Mouse (Mus musculus): Measurements from ENCODE around the gene Cd300a.
A peak's percentile ranks its signal among the peaks of the same experiment; 100 is the strongest.
"Not testable (repeated sequence)": the region's sequence is repeated elsewhere in the genome, so short reads cannot be mapped to it uniquely, and the experiment has no call there.

The Cd300a gene

GRCm38 (mm10) chr11:114867361-114868235, 22.2 kb upstream of the Cd300a start:
- no peak for DNase-seq

GRCm38 (mm10) chr11:114868280-114868679, 21.6 kb upstream of the Cd300a start:
- no peak for DNase-seq

- no peak for DNase-seq
Measured at GRCm38 (mm10) chr11:114869787-114870186, 20.1 kb upstream of the Cd300a start.

DNA sequence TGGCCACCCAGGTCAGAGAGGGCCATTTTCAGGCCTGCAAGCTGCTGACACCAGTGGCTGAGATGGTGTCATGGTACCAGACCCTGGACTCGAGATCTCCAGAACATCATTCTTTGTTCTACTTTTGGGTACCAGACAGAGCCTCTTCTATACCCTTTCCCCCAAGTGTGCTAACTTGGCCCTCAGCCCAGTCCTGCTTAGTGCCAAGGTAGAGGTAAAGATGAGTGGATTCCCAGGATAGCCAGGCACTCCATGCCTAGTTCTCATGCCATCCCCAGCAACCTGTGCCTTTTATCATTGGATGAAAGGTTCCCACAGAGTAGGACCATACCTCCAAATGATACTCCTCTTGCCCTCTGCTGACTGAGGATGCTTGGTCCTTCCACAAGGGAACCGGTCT, 18.3 kb upstream of the Cd300a start:
- DNase-seq = no peak

DNA sequence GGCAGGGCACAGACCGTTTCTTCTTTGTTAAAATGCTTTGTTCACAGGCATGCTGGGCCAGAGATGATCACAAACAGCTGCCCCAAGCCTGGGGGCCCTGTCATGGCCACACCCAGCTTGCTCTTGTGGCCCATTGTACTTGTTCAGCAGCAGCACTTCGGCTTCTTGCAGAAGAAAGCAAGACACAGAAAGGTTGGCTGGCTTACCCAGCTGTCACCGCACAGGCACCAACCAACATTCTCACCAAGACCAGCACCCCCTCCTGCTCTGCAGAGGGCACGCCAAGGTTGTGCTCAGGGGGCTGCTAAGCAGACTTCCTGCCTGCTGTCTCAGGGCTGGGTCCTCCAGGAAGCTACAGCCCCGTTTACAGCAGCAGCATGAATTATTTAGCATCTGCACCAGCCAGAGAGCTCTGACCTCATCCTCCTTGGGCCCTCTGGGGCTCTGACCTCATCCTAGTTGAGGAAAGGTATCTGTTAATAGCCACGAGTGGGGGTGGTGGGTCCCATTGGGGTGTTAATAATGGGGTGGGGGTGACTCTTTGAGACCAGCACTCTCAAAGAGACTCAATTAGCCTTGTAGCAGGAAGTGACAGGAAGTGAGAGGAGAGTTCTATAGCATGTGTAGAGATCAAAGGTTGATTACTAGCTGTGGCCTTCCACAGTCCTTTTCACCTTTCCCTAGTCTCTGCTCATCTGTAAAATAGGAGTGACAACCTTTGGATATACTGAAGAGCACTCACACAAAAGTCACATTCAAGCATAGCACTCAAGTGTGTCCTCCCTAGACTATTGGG, 16.6 kb upstream of the Cd300a start:
- DNase-seq = peak; percentile 60 to 71

- no peak for DNase-seq
Measured at GRCm38 (mm10) chr11:114874226-114875145, 15.4 kb upstream of the Cd300a start.

DNA sequence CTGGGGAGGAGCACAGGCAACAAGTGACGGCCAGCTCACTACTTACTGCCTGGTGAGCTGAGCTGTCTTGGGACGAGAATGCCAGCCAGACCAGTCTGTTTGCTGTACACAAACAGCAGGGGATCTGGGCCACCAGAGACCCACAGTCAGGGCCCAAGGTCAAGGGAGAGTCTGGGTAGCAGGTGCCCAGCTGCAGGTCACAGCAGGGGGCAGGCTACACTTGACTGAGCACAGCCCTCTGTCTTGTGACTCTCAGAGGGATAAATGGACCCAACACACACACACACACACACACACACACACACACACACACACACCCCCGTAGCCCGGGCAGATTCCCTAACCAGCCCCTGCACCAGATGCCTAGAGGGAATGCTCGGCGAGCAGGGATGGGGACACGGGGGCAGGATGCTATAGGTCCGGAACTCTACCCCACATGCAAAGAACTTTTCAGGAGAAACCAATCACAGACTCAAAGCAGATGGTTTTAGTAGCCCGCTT, 14.5 kb upstream of the Cd300a start:
- DNase-seq = no peak

DNA sequence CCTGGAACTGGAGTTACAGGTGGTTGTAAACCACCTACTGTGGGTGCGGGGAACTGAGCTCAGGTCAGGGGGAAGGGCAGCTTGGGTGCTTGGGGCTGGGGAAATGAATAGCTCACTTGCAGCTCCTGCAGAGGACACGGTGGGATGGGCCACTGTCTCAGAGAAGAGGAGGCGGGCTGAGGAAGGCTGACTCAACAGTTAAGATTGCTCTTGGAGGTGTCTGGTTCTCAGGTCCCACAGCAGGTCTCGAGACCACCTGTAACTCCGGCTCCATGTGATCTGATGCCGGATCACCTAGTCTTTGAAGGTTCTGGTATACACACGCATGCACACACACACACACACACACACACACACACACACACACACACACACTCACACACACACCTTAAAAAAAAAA, 13.7 kb upstream of the Cd300a start:
- no peak for DNase-seq

GRCm38 (mm10) chr11:114876621-114877020, 13.2 kb upstream of the Cd300a start:
- DNase-seq = no peak

DNA sequence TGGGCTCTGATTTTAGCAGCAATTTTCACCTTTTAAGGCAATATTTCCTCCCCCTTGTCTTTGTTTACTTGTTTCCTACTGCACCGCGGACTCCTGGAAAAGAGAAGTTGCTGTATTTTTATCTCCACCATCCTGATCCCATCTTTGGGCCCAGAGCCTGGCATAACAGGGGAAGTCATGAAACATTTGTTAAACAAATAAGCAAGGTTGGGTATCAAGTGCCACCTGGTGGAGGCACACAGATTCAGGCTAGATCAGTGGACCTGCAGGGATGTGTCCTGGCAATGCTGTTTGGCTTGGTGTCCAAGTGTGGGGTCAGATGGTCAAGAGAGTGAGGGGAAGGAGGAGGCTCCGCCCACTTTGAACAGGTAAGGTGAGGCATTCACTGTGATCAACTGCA, 12.7 kb upstream of the Cd300a start:
- DNase-seq = no peak

DNA sequence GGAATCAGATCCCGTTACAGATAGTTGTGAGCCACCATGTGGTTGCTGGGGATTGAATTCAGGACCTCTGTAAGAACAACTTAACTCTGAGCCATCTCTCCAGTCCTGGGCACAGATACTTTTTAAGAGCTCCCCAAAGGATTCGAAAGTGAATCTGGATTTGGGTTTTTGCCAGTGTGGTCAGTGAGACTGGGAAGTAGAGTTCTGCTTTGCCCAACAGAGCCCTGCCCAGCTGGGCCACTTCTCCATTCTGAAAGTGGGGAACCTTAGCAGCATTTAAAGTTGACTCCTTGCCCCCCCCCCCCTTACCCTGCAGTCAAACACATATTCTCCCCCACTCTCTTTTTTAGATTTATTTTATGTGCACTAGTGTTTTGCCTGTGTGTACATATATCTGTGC, 10.2 kb upstream of the Cd300a start:
- no peak for DNase-seq

DNA sequence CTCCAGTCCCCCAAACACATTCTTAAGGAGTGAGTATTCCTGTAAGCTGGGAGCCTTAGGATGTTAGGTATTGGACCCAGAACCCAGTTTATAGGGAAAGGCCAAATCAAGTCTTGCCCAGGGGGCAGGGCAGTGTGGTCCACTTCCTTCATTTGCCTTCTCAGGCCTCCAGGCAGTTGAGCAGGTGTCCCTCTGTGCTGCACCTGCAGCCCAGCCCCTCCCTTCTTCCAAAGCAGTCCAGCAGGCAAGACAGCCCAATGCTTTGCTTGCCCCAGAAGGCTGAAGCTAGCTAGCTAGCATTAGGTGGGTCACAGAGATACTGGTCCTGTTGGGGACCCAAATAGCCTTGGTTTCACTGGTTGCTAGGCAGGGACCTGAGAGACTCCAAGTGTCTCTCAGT, 9.7 kb upstream of the Cd300a start:
- no peak for DNase-seq

DNA sequence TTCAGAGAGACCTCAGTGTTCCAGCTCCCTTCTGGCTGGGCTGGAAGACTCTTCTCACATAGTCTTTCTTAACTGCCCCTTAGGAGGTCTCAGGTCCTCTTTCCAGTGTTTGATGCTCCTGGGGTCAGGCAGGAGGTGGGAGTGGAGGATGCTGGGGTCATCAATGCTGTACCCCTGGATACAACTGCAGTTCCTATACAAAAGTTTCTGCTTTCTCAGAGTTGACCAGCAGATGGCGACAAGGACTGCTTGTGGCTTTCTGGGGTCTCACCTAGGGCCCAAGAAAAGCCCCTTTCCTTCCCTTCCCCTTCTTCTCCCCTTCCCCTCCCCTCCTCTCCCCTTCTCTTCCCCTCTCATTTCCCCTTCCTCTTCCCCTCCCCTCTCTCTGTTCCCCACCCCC, 9.3 kb upstream of the Cd300a start:
- DNase-seq = no peak

DNA sequence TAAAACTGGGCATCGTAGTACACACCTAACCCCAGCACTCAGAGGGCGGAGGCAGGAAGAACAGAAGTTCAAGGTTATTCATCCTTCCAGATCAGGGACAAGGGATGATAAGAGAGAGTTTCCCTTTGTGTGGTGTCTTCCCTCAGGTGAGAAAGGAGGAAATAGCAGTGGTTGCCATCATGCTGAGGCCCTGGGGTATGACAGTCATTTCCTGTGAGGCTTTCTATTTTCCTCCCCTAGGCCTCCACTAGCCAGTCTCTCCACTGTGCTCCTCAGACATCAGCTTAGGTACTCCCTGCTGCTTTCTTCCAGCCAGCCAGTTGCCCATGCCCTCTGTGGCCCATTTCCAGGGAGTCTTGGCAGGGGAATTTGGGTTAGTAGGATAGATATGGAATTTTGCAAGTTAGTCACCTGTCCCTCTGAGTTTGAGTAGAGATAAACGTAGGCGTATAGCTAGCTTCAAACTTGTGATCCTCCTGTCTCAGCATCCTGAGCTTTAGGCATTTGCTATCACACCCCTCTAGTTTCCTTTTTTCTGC, 6.5 kb upstream of the Cd300a start:
- no peak for DNase-seq

DNA sequence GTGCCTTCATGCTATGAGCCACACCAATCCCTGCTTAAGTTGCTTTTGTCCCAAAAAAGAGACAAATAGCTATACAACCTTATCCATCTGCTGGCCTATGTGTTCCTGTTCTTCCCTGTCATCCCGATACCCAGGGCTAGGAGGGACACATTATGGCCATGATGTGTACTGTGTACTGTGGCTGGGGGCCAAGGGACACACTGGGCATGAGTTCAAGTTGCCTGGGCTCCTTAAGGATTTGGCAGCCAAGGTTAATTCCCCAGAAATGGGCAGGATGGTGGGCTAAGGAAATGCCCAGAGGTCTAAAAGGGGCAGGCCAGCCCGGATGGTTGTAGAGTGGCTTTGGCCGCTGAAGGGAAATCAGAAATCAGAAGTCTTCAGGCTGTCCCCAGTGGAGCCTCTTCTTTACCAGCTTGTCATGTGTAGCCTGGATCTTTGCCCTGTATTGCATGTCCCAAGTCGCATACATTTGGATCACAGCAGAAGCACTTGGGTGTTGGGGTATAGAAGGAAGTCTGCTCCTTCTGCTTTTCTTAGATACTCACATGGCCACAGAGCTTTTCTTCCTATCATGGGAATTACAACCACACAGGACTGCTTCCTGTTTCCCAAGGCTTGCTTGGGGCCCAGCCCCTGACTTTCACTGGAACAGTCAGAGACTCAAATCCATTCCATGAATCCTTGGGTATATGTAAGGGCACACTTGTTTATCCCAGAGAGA, 5.3 kb upstream of the Cd300a start:
- DNase-seq = no peak

- no peak for DNase-seq
Measured at GRCm38 (mm10) chr11:114890542-114890941, 701 bp downstream of the Cd300a start.

DNA sequence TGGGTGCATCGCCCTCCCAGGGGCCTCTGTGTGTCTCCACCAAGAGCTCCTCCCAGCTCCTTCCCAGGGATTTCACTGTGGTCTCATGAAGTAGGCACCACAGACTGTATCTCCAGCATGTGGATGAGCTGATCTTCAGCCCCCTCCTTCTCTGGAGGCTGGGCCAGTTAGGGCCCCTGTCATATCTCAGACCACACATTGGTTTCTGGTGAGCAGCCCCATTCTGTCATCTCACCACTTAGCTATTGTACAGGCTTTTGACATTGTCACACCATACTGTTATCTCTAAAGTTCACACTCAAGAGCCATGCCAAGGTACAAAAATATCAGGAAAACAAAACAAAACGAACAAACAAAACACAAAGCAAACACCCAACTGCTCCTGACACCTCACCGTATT, 6.2 kb downstream of the Cd300a start:
- DNase-seq = no peak

- no peak for DNase-seq
Measured at GRCm38 (mm10) chr11:114898026-114898425, 8.2 kb downstream of the Cd300a start.

DNA sequence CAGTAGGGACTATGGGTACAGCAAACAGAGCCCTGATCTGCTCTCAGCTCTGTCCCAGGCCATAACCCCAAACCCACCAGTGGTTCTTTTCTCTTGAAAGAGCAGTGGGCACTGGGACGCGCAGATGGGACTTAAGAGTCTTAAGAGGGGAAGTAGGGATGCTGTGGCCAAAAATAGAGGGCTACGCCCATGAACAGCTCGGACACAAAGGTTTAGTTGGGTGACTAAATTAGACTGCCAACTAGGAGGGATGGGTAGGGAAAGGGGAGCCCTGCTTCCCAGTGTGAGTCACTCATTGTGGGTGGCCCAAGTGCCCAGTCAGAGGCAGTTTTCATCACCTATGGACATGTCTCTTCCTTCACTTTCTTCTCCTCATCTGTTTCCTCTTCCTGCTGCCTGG, 13.4 kb downstream of the Cd300a start:
- DNase-seq = no peak

DNA sequence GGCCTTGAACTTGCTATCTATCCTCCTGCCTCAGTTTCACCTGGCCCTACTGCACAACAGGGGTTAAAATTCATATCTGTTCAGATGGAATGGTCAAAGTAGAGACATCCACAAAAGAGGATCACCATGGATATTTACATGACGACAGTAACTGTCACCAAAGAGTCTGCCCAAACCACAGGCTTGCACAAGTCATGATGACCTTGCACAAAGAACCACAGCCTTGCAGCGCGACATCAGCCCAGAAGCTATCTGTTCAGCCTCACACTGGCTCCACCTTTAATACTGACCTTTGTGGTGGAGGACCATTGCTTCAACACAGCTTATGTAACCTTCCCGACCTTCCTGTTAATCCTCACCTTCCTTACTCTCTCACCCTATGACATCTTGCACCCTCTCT, 17.7 kb downstream of the Cd300a start:
- DNase-seq = no peak

GRCm38 (mm10) chr11:114908086-114908485, 18.2 kb downstream of the Cd300a start:
- no peak for DNase-seq

DNA sequence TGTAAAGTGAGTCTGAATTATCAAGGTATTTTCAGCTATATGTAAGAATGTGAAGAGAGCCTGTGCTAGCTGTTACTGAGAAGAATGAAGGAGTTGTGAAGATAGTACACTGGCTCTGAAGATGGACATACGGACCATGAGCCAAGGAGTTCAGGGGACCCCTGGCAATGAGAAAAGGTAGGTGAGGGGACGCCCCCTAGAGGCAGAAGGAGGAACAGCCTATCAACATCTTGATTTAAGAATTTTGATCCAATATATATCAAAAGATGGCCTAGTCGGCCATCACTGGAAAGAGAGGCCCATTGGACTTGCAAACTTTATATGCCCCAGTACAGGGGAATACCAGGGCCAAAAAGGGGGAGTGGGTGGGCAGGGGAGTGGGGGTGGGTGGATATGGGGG, 19.7 kb downstream of the Cd300a start:
- DNase-seq = not testable (repeated sequence)
